Mouse (Mus musculus): Measurements from ENCODE around the gene Gpatch2.

GRCm38 (mm10) chr1:187400834-187401233, 185.5 kb downstream of the Gpatch2 start:
- TF ChIP-seq GATA1 (IDR thresholded peaks at IDR 0.05; ENCODE audit: borderline replicate concordance, low read length) (no peak), FLI1 (IDR thresholded peaks at IDR 0.05; ENCODE audit: low read length) (no peak)
